Mouse (Mus musculus) adrenal gland, postnatal 36 days (tissue): ENCODE data around the gene Lilra6. TPM values are rescaled to one million over a fixed set of nuclear protein-coding genes. Genes with fewer than 3 reads are reported as not detected.
"Not testable (repeated sequence)": the region's sequence is repeated elsewhere in the genome, so short reads cannot be mapped to it uniquely, and the experiment has no call there.

Experiments
- DNase-seq, 2 experiments: peaks; one replicate each; pipeline ENCODE4 v3.0.0; 2021; ENCODE audit warnings: mixed read lengths in 1 of 2
- long read RNA-seq, 2 experiments: library from polyadenylated mRNA; stranded (forward); transcript quantifications; one replicate each; pipeline ENCODE4 v2.0.0; 2021; ENCODE audit warnings: borderline sequencing depth in 2 of 2
- total RNA-seq, 2 experiments: library from RNA; stranded (reverse); gene quantifications; 2 replicates each; pipeline ENCODE4 v1.2.3; 2021

Lilra6 gene
- under 1 TPM; 0.56 to 0.70 TPM for total RNA-seq
- long read RNA-seq, experiment 1: 0 reads
- long read RNA-seq, experiment 2: 0 reads

DNA sequence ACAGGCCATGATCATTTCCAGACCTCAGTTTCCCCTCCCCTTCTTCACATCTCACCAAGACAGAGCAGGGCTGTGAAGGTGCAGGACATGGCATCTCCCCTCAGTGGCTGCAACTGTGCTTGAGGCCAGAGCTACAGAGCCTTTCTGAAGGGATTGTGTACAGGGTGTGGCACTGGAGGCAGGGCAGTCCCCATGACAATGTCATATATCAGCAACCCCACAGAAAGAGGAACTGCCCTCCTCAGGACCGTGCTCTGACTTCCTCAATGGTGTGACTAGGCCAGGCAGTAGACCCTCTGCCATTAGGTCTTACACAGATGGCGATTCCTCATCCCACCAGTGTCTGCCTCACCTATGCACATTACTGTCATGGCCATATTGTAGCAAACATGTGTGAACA lies at the start of gene Lilra6:
Gene Lilra6, minus strand, starts transcription at position 117 of the 400 bp plus-strand sequence.
- DNase-seq: not testable (repeated sequence)

DNA sequence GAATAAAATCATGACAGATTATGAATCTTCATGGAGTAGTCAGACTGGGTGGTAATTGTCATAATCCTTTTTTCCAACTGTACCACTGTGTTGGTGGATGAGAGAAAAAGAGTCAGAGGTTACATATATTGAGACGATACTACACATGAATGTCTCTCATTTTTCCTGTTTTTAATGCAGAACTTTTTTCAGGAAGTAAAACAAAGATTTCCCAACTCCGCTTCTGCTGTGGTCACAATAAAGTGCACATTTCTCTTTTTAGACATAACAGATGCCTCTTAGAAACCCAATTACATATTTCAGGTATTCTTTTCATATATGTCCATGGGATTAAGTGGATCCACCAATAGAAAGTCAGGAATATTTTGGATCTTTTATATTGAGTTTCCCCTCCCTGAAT lies 46.7 kb upstream of the Lilra6 start:
- DNase-seq: no peak

DNA sequence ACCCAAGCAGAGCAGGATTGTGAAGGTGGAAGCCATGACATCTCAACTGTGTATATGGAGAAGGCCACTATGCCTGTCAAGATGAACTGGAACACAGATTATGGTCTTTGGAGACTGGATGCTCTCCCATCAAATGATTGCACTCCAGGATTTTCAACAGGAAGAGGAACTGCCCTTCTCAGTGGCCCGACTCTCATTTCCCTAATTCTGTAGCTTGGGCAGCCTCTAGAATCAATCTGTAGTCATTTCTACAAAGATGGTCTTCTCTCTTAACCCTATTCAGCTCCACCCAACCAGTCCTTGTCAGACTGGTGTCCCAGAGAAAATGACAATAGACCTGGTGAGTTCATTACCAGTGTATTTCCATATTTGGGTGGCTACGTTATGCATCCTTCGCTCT lies 42.1 kb upstream of the Lilra6 start:
- DNase-seq: no peak

DNA sequence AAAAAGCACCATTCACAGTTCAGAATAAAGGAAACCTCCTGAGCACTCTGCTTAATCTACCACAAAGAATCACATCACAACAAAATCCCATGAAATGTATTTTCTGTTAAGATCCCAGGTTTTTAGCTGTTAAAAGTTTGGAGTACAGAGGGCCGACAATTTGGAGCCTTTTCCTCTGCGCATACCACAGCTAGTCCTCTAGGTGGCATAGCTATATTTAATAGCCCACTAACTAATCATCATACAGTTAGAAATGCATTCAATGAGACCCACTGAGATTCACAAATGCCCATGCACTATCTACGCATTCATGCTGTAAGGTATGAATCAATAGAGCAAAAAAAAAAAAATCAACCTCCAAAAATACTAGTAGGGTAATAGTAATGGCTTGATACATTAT lies 33.9 kb upstream of the Lilra6 start:
- DNase-seq: no peak

DNA sequence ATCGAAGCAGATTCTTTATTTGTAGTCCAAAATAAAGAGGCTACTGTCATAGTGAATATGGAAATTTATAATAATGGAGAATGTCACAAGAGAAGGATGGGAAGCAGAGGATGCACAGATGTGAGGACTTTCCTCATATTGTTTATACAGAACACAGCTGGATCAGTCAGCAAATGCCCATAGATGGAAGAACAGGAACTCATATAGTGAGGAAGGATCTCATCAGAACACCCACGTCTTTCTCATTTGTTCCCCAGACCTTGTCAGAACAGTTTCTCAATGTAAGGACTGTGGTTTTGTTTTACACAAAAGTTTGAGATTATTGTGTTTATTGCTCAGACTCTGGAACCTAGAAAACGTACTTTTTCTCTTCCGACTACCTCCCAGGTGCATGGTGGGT lies 32.9 kb upstream of the Lilra6 start:
- DNase-seq: no peak

DNA sequence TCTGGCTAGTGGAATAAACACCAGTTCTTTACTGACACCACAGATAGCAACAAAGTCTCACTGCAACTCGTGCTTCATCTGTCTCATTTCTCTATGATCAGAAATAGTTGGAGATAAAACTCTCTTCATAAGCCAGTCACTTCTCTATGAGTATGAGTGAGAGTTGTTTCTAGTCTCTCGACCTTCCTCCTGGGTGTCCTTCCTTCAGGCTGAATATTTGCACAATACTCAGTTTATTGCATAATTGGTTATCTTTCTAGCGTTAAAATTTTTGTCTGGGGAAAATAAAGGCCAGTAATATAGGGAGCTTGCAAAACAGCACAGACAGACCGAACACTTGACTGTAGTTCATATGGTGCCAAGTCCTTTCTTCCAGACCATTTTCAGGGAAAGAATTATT lies 30.8 kb upstream of the Lilra6 start:
- no peak for DNase-seq

DNA sequence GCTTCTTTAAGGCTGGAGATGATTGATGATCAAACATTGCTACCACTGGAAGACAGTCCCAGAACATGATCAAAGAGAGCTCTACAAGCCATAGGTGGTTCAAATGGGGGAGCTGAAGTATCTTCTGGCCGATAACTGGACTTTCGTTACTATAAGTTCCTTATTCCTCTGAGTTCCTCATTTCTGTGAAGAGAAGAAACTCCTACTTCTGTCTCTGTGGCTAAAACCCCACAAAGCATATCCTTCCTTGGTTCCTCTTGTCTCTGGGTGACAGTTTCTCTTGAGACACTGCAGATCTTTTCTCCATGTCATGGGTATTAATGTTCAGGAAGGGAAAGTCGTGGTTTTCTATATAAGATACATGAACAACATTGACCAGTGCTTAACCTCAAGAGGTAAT lies 25.6 kb upstream of the Lilra6 start:
- no peak for DNase-seq

DNA sequence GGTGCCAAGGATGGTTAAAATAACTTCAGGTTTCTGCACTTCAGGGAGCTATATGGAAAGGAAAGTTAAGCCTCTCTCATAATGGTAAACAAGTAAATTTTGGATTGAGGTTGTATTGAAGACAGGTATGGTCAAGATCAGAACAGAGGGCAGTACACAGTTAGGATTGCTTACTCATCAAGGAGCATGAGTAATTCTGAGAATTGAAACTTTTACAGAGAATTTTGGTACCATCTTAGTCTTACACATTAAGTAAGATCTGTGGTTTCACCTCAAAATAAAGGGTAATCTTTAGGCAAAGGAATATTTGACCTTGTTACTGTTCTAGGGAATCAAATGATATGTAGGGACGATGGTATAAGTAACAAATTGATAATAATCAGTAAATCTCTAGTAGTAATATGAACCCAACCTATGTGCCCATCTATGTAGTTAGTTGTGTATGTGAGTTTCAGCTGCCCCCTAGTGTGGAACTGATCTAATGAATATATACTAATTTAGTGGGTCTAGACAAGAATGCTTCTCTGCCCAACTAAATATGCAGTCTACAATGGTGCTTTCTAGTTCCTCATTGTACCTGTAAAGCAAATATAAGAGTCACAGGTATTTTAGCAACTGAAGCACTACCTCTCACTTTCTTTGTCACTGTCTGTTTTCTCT lies 24.7 kb upstream of the Lilra6 start:
- no peak for DNase-seq

DNA sequence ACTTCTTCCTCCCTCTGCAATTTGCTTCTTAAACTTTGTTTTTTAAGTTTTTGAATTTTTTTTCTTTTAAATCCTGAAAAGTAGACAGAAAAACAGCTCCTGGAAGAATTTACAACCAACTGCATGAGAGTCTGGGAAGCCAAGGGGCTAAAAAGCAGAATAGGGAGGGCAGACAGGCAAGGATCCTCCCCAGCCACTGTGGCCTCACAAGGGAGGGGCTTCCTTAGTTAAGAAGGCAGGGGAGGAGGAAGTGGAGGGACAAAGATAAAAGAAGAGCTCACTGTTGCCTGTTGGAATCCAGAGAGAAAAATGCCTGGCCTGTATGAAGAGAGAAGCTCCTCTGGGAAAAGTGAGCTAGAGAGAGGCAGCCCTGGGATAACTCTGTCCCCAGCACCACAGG lies 20.2 kb upstream of the Lilra6 start:
- DNase-seq: not testable (repeated sequence)

DNA sequence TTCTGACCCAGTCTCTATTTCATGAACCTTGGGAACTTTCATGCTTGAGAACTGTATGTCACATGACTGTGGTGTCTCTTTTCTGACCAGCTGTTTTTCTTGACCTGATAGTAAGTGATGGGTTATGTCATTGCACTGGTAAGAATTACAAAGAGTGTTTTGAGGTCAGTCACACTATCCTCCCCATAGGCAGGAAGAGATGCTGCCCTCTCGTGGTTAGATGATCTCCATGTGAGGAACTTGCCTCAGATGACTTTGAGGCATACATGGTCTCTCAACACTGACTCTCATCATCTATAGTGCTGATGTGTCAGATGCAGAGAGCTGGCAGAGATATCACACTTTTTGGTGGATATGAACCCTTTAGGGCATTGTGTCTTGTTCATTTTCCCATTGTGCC lies 11.6 kb downstream of the Lilra6 start:
- peak in 1 of 2 experiments; percentile 3 for DNase-seq

DNA sequence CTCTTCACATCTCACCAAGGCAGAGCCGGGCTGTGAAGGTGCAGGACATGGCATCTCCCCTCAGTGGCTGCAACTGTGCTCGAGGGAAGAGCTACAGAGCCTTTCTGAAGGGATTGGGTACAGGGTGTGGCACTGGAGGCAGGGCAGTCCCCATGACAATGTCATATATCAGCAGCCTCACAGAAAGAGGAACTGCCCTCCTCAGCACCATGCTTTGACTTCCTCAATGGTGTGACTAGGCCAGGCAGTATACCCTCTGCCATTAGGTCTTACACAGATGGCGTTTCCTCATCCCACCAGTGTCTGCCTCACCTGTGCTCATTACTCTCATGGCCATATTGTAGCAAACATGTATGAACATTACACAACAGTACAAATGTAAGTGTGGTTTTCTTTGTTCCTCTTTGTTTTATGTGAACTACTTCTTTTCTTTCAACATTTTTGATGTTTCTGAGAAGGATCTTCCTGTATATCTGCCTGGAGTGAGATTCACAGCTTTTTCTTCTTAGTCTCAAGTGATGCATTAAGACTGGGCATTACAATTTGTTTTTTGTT lies 17.2 kb downstream of the Lilra6 start, which contains the start of gene Gm14548:
Gene Gm14548, minus strand, starts transcription at position 85 of the 555 bp plus-strand sequence.
- not testable (repeated sequence) for DNase-seq

DNA sequence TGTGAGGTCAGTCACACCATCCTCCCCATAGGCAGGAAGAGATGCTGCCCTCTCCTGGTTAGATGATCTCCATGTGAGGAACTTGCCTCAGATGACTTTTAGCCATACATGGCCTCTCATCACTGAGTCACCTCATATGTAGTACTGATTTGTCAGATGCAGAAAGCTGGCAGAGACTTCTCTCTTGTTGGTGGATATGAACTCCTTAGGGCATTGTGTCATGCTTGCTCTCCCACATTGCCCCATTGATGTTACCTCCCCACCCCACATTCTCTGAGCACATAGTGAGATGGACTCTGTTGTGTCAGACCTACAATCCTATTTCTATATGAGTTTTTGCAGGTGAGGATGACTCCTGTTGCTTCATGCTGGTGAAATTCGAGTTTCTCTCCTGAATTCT lies 40.3 kb downstream of the Lilra6 start:
- DNase-seq: not testable (repeated sequence)

Other genes with a start within 250 kb of the Lilra6 start
- 10 to 100 TPM; 14.0 to 15.0 TPM for gene Leng1, start 249.7 kb downstream of the Lilra6 start, total RNA-seq
- gene Tmc4, start 237.9 kb downstream of the Lilra6 start, total RNA-seq: 10 to 100 TPM in 1 of 2 experiments, 1 to 10 TPM in 1; 8.7 to 11.6 TPM
- gene Tsen34, start 222.6 kb downstream of the Lilra6 start, total RNA-seq: 100 to 1,000 TPM in 1 of 2 experiments, 10 to 100 TPM in 1; 99.5 to 113 TPM
- gene Mboat7, start 222.0 kb downstream of the Lilra6 start, total RNA-seq: 10 to 100 TPM; 62.4 to 66.6 TPM
- 1,000 to 10,000 TPM; 1,002 to 1,021 TPM for gene Rps9, start 211.5 kb downstream of the Lilra6 start, total RNA-seq
- 1 to 10 TPM; 1.8 to 2.6 TPM for gene Pirb, start 195.1 kb downstream of the Lilra6 start, total RNA-seq
- gene Gm15448, start 89.8 kb downstream of the Lilra6 start, total RNA-seq: under 1 TPM in 1 of 2 experiments, not detected in 1; 0.26 TPM
- gene Pira2, start 70.5 kb downstream of the Lilra6 start, total RNA-seq: under 1 TPM; 0.10 to 0.26 TPM
- under 1 TPM in 1 of 2 experiments, not detected in 1; 0.20 TPM for gene Gm14548, start 17.4 kb downstream of the Lilra6 start, total RNA-seq
- gene Lair1, start 147.7 kb upstream of the Lilra6 start, total RNA-seq: 1 to 10 TPM; 2.2 to 2.4 TPM
- 1 to 10 TPM; 1.9 to 3.5 TPM for gene Ttyh1, start 203.9 kb upstream of the Lilra6 start, total RNA-seq
- 10 to 100 TPM; 70.0 to 88.7 TPM for gene Leng8, start 221.5 kb upstream of the Lilra6 start, total RNA-seq
- gene Leng9, start 234.9 kb upstream of the Lilra6 start, total RNA-seq: 10 to 100 TPM; 11.4 to 17.6 TPM
- gene Cdc42ep5, start 249.4 kb upstream of the Lilra6 start, total RNA-seq: 10 to 100 TPM; 35.5 to 48.5 TPM